Mouse (Mus musculus) layer of hippocampus, adult 18-20 months (tissue): ENCODE measurements at regions not wholly inside any gene's neighbourhood (a gene's known extent, or its start where the extent isn't known, plus 50 kb on each side); places are given as distances from the start of the nearest gene placed in this dataset.

ENCODE experiments used
- DNase-seq, 2 experiments: peaks; one replicate each; pipeline ENCODE4 v3.0.0; 2022; ENCODE audit warnings: low spot score in 2 of 2

- no peak for DNase-seq
These were observed 117.5 kb upstream of the Lhx5 start for GRCm38 (mm10) chr5:120313984-120314383.

GRCm38 (mm10) chr5:120315116-120315515 is 116.4 kb upstream of the Lhx5 start:
- no peak for DNase-seq

DNA sequence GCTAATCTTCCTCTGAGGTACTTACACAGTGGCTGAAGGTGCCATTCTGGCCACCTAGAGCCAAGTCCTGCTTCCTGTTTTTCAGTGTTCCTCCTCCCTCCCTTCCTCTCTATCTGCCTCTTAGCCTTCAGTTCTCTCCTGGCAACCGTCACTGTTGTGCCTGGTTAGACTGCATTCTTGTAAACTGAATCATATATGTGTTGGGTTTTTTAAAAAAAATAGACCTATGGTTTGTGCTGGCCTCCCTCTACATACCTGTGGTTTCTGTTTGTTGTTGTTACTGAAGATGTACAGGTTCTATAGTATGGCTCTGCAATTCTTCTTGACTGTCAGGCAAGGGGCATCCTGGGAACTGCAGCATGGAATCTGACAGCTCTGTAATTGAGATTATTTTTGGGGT is 112.5 kb upstream of the Lhx5 start:
- DNase-seq: no peak

DNA sequence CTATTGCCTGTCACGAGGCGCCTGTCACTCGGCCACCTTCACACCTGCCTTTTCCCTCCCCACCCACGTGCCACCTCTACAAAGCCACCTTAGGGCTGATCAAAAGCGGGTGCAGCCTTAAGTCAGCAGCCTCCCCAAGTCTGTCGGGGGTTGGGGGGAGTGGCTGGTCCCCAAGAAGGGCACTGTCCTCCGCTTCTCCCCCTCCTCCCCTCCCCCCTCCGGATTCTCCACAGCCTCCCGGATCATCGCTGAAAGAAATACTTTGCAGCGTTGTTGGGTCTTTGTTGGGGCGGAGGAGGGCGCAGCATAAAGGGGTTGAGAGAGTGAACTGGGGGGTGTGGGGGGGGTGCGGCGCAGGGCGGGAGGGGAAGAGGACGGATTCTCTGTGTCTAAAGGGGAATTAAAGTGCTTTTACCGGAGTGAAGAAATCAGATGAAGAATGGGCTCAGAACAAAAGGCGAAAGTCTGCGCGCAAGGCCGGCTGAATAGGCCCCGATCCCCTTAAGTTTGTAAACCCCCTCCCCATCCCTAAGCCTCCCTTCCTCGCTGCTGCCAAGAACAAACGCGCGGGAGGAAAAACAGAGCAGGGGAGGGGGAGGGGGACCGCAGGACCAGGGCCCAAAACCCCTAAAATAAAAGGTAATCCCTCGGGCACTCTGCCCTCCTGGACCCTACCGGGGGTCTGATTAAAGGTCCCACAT is 109.3 kb upstream of the Lhx5 start:
- no peak for DNase-seq

GRCm38 (mm10) chr5:120322732-120323316 is 108.7 kb upstream of the Lhx5 start:
- DNase-seq: no peak

DNA sequence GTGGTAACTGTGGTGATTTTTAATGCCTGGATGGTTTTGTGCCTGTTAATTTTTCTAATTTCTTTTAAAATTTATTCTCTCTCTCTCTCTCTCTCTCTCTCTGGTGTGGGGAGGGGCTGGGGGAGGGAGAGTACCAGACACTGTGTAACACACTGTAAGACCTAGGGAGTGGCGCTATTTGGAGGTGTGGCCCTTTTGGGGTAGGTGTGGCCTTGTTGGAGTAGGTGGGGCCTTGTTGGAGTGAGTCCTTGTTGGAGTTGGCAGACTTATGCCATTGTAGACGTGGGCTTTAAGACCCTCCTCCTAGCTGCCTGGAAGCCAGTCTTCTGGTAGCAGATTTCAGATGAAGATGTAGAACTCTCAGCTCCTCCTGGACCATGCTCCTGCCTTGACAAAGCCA is 107.4 kb upstream of the Lhx5 start:
- DNase-seq: no peak

GRCm38 (mm10) chr5:120325386-120325910 is 106.1 kb upstream of the Lhx5 start:
- peak in 1 of 2 experiments; percentile 4 for DNase-seq

DNA sequence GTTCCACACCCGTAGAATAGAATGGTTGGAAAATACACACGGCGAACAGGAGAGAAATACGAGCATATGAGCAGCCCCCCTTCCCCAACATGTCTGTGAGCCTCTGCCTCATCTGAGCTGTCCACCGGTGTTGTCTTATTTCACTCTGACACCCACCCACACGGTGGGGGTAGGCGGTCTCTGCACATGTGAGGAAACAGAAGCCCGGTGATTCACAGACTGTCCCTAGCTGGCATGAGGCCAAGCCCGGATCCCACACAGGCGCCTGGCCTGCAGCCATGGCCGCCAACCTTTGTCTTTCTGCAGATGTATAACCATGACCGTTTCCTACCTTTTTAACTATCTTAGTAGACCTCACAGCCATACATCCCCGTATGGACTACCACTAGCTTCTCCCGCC is 99.5 kb upstream of the Lhx5 start:
- peak in 1 of 2 experiments; percentile 28 for DNase-seq

DNA sequence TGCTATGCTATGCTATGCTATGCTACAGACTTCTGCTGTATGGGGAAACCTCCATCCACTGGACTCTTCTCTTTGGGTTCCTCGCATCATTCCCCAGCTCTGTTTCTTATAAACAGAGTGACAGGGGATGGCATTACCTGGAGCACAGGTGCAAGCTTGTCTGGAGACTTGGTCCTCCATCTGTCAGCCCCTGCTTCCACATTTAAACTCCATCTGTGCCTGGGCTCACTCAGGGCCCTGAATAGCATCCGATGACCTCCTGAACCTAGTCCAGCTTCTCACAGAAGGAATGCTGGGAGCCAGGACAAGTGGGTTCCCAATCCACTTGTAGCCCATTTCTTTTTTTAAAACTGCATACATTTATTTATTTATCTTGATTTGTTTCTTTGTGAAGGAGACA is 92.3 kb upstream of the Lhx5 start:
- no peak for DNase-seq

GRCm38 (mm10) chr5:120340696-120341231 is 90.7 kb upstream of the Lhx5 start:
- no peak for DNase-seq

GRCm38 (mm10) chr5:120350461-120350860 is 81.0 kb upstream of the Lhx5 start:
- DNase-seq: no peak

DNA sequence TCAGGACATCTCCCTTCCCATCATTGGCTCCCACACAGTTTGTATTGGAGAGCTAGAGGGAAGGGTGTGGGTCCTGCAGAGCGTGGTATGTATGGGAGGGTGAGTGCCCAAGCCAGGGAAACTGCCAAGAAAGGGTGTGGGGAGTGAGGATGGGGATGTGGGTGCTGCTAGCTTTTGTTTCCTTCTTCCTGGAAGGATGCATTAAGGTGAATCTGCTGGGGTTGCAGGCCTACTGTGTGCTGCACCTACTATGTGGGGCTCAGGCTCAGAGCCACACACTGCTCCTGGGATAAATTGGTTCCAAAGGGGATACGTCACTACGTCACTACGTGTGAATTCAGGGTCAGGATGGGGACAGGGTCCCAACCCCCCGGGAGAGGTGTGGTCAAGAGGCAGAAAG is 79.7 kb upstream of the Lhx5 start:
- no peak for DNase-seq

- DNase-seq: no peak
These were observed 77.8 kb upstream of the Lhx5 start for GRCm38 (mm10) chr5:120353657-120354056.

DNA sequence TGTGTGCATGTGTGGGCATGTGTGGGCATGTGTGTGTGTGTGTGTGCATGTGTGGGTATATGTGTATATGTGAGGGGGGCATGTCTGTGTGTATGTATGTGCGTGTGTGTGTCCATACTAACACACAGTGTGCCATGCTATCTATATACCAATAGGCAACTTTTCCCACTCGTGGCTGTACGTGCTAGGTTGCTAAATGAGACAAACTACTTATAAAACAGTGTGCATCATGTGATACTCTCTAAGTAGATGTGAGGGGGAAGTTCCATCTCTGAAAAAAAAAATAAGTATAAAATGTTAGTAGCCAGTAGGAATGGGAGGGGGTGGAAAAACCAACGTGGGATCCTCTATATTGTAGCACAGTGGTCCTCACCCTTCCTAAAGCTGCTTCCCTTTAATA is 74.5 kb upstream of the Lhx5 start:
- no peak for DNase-seq

DNA sequence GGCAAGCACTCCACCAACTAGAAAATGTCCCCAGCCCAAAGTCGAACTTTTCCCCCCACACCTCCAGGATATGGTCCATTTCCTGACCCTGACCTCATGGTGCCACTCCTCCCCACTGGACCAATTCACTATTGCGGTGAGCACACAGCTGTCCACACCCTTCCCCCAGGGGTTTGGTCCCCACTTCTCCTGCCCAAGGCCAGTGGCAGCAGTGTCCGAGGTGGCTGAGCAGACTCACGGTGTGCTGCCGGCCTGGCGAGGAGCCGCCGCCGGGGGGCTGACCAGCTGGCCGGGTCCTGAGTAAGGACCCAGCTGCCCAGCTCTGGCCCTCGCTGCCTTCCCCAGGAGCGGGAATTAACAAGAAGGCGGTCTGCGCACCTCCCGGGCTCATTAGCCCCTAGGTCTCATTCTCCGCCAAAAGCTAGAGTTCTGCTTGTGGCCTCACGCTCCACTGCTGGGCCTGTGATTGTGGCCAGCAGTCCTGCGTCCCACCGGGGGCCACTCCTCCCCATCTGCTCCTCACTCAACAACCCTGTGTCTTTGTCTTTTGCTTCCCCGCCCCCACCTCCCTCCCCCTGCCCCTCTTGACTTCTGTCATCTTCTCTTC is 73.3 kb upstream of the Lhx5 start:
- DNase-seq: no peak

DNA sequence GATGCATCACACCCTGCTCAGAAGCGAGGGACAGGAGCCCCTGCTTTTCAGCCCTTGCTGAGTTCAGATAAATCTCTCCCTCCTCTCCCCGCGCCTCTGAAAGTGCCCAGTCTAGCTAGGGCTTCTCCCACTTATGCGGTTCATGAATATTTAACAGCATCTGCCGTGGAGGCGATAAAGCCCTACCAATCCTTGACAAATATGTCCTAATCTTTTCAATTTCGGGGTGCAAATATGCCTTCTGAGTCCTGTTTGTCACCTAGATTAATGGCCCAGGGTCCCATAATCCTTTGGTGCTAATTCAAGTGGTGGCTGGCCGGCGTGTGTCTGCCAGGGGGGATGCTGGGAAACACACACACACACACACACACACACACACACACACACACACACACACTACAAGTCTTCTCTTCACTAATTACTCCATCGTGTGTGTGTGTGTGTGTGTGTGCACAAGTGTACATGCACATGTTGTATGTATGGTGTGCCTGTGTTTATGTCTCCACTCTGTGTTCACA is 65.5 kb upstream of the Lhx5 start:
- peak; percentile 31 to 39 for DNase-seq

GRCm38 (mm10) chr5:120368797-120369196 is 62.7 kb upstream of the Lhx5 start:
- no peak for DNase-seq

GRCm38 (mm10) chr5:120371176-120371819 is 60.2 kb upstream of the Lhx5 start:
- DNase-seq: peak in 1 of 2 experiments; percentile 3

DNA sequence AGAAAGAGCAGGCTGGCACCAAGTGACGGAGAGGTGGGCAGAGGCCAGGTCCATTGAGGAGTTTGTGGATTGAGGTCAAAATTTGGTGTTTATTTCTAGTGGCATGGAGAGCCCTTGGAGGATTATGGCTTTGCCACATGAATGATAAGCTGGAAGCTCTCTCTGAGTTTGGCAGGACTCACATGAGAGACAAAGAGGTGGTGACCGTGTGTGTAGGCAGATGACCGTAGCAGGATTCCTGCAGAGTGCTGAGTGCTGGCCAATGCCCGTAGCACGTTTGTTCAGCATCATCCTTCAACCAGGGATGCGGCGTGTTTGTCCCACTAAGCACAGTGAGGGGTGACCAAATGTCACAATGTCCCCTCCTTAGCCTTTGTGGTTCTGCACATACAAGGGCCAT is 58.1 kb upstream of the Lhx5 start:
- no peak for DNase-seq
